Mouse (Mus musculus): ENCODE results near the gene Cabp1. TPM values are rescaled to one million over a fixed set of nuclear protein-coding genes. Genes with fewer than 3 reads are reported as not detected.

The Cabp1 gene
- total and polyA plus RNA-seq, 3 experiments = 0.35 to 1.7 TPM; not detected in 1

GRCm38 (mm10) chr5:115186371-115187073 is 7.7 kb downstream of the Cabp1 start:
- no peak for DNase-seq (ENCODE audit: low read depth, low spot score)

GRCm38 (mm10) chr5:115184726-115185125 is 9.5 kb downstream of the Cabp1 start:
- no peak overlapping the region for H3K4me3 ChIP-seq (ENCODE audit: control insufficient read depth in 1 of 2, insufficient read depth in 1 of 2, low read depth in 2 of 2, low read length in 2 of 2)
- H3K36me3 ChIP-seq (ENCODE audit: control insufficient read depth in 1 of 2, insufficient read depth in 2 of 2, low read length in 2 of 2) = no peaks in the 10 kb centered on the region; a peak in 1 of 4 replicates
- no peaks in the 10 kb centered on the region for H3K79me2 ChIP-seq (ENCODE audit: control insufficient read depth, insufficient read depth, low read length, poor library complexity)
- TF ChIP-seq ZNF384 (IDR thresholded peaks at IDR 0.05; ENCODE audit: low read depth, low read length) (no peak), USF1 (IDR thresholded peaks at IDR 0.05; ENCODE audit: low read depth, low read length) (peak; percentile 79)
- H3K9me3 ChIP-seq (replicated peaks; ENCODE audit: insufficient read depth, low read length) = no peaks in the 10 kb centered on the region
- H3K27me3 ChIP-seq (ENCODE audit: control insufficient read depth in 1 of 2, insufficient read depth in 2 of 2, low read length in 2 of 2) = no peaks in the 10 kb centered on the region
- no peak overlapping the region for H3K9ac ChIP-seq (ENCODE audit: control insufficient read depth, low read depth, low read length, poor library complexity, severe bottlenecking)
- DNase-seq (ENCODE audit: low read depth, low spot score) = no peak
- no peak overlapping the region for H3K27ac ChIP-seq (ENCODE audit: control insufficient read depth, low read depth, low read length)
- H3K4me1 ChIP-seq (ENCODE audit: control insufficient read depth in 1 of 2, insufficient read depth in 2 of 2, low read length in 2 of 2) = peaks cover 0 to 5% of the 10 kb centered on the region in 2 experiments; a peak in 2 of 4 replicates

More at GRCm38 (mm10) chr5:115186371-115187073, 7.7 kb downstream of the Cabp1 start:
- H3K79me2 ChIP-seq (ENCODE audit: control insufficient read depth, insufficient read depth, low read length, poor library complexity) = no peaks in the 10 kb centered on the region
- peak overlapping the region; percentile 23 to 48 for H3K4me3 ChIP-seq (ENCODE audit: control insufficient read depth in 1 of 2, insufficient read depth in 1 of 2, low read depth in 2 of 2, low read length in 2 of 2)
- no peaks in the 10 kb centered on the region for H3K9me3 ChIP-seq (replicated peaks; ENCODE audit: insufficient read depth, low read length)
- H3K4me1 ChIP-seq (ENCODE audit: control insufficient read depth in 1 of 2, insufficient read depth in 2 of 2, low read length in 2 of 2) = peaks cover 0 to 5% of the 10 kb centered on the region in 2 experiments; a peak in 2 of 4 replicates
- no peaks in the 10 kb centered on the region; a peak in 1 of 4 replicates for H3K36me3 ChIP-seq (ENCODE audit: control insufficient read depth in 1 of 2, insufficient read depth in 2 of 2, low read length in 2 of 2)
- no peak overlapping the region for H3K27ac ChIP-seq (ENCODE audit: control insufficient read depth, low read depth, low read length)
- peak overlapping the region; percentile 43 for H3K9ac ChIP-seq (ENCODE audit: control insufficient read depth, low read depth, low read length, poor library complexity, severe bottlenecking)
- no peak for TF ChIP-seq TBP (IDR thresholded peaks at IDR 0.05; ENCODE audit: low read depth, low read length)
- no peak for TF ChIP-seq GATA1 (IDR thresholded peaks at IDR 0.05; ENCODE audit: low read depth, low read length)
- TF ChIP-seq CHD1 (IDR thresholded peaks at IDR 0.05; ENCODE audit: low read depth, low read length) = no peak
- no peak for TF ChIP-seq POLR2A (IDR thresholded peaks at IDR 0.05; ENCODE audit: control insufficient read depth in 1 of 2, insufficient read depth in 1 of 2, low read depth in 1 of 2, low read length in 2 of 2, poor library complexity in 1 of 2)
- no peak for TF ChIP-seq ZMIZ1 (IDR thresholded peaks at IDR 0.05; ENCODE audit: low read depth, low read length)
- TF ChIP-seq UBTF (IDR thresholded peaks at IDR 0.05; ENCODE audit: borderline replicate concordance, insufficient read depth, low read depth, low read length) = no peak
- TF ChIP-seq KAT2A (conservative IDR thresholded peaks at IDR 0.05; ENCODE audit: low read depth, low read length) = no peak
- H3K27me3 ChIP-seq (ENCODE audit: control insufficient read depth in 1 of 2, insufficient read depth in 2 of 2, low read length in 2 of 2) = no peaks in the 10 kb centered on the region

DNA sequence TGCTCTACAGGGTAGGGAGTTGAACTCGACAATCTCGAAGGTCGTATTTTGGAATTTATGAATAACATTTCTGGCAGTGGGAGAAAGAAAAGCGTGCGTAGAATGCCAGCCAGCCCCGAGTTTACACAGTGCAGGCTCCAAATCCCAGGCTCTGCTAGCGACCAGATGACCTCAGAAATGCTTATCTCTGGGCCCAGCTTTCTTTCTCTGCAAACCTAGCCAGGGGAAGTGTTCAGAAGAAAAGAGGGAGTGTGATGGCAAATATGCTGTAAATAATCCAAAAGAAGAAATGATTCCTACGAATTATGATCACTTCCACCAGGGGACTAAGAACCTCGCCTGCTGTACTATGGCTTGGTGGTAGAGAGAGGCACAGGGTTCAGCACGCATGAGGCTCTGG is 10.7 kb downstream of the Cabp1 start:
- no peaks in the 10 kb centered on the region for H3K79me2 ChIP-seq (ENCODE audit: control insufficient read depth, insufficient read depth, low read length, poor library complexity)

More for the DNA sequence above, 10.7 kb downstream of the Cabp1 start:
- no peak for DNase-seq (ENCODE audit: low read depth, low spot score)
- Histone ChIP-seq H3K36me3 (ENCODE audit: control insufficient read depth in 1 of 2, insufficient read depth in 2 of 2, low read length in 2 of 2) (no peaks in the 10 kb centered on the region; a peak in 1 of 4 replicates), H3K27ac (ENCODE audit: control insufficient read depth, low read depth, low read length) (no peak overlapping the region), H3K27me3 (ENCODE audit: control insufficient read depth in 1 of 2, insufficient read depth in 2 of 2, low read length in 2 of 2) (no peaks in the 10 kb centered on the region), H3K9me3 (replicated peaks; ENCODE audit: insufficient read depth, low read length) (no peaks in the 10 kb centered on the region), H3K9ac (ENCODE audit: control insufficient read depth, low read depth, low read length, poor library complexity, severe bottlenecking) (no peak overlapping the region), H3K4me3 (ENCODE audit: control insufficient read depth in 1 of 2, insufficient read depth in 1 of 2, low read depth in 2 of 2, low read length in 2 of 2) (no peak overlapping the region), H3K4me1 (ENCODE audit: control insufficient read depth in 1 of 2, insufficient read depth in 2 of 2, low read length in 2 of 2) (peaks cover 0 to 4% of the 10 kb centered on the region in 2 experiments; a peak in 2 of 4 replicates)
- TF ChIP-seq GATA1 (IDR thresholded peaks at IDR 0.05; ENCODE audit: low read depth, low read length) (peak; percentile 35; the same call in 1 of the 2 replicates), TCF12 (IDR thresholded peaks at IDR 0.05; ENCODE audit: low read depth, low read length) (0 out of 2 replicates have a peak, but pooled peaks have one; percentile 8), CHD1 (IDR thresholded peaks at IDR 0.05; ENCODE audit: low read depth, low read length) (no peak), EP300 (IDR thresholded peaks at IDR 0.05; ENCODE audit: low read depth in 1 of 2, low read length in 2 of 2) (0 out of 4 replicates have a peak, but pooled peaks of 1 of the 2 experiments have one; percentile 7), TAL1 (IDR thresholded peaks at IDR 0.05; ENCODE audit: low read length) (peak; percentile 61), SIN3A (IDR thresholded peaks at IDR 0.05; ENCODE audit: low read length) (no peak), MEF2A (IDR thresholded peaks at IDR 0.05; ENCODE audit: extremely low read depth, insufficient replicate concordance, low read depth, low read length, poor library complexity, severe bottlenecking) (no peak), ZNF384 (IDR thresholded peaks at IDR 0.05; ENCODE audit: low read depth, low read length) (no peak)

Measured in MEL (cell line).